Mouse (Mus musculus): Measurements from ENCODE around the gene Sema3a. TPM values are rescaled to one million over a fixed set of nuclear protein-coding genes. Genes with fewer than 3 reads are reported as not detected.
A peak's percentile ranks its signal among the peaks of the same experiment; 100 is the strongest.

Gene Sema3a
- polyA plus RNA-seq, 1 experiment from 2014 or later, result 36.8 TPM

GRCm38 (mm10) chr5:13256321-13256720, 131.1 kb downstream of the Sema3a start:
- H3K27ac ChIP-seq (replicated peaks; ENCODE audit: low read depth, low read length), result no peak overlapping the region
- no peak overlapping the region for H3K9ac ChIP-seq (ENCODE audit: low read depth, low read length)
- H3K9me3 ChIP-seq (ENCODE audit: control insufficient read depth, low read length), result no peaks in the 10 kb centered on the region
- no peak overlapping the region for H3K4me3 ChIP-seq (ENCODE audit: low read depth, low read length)
- no peaks in the 10 kb centered on the region for H3K4me1 ChIP-seq (ENCODE audit: control insufficient read depth, insufficient read depth, low read length)
- H3K4me2 ChIP-seq (ENCODE audit: low read depth, low read length), result no peak overlapping the region
- H3K27me3 ChIP-seq (replicated peaks; ENCODE audit: control insufficient read depth, insufficient read depth, low read length), result no peaks in the 10 kb centered on the region
- H3K36me3 ChIP-seq (ENCODE audit: control insufficient read depth, insufficient read depth, low read length), result no peaks in the 10 kb centered on the region
- no peak for ATAC-seq (ENCODE audit: low read depth)
- WGBS, result 60% methylated on average over 1 of the region's 1 CpGs
- DNase-seq (ENCODE audit: low spot score), result no peak

GRCm38 (mm10) chr5:13263087-13263486, 137.9 kb downstream of the Sema3a start:
- no peaks in the 10 kb centered on the region for H3K9me3 ChIP-seq (ENCODE audit: control insufficient read depth, low read length)
- no peaks in the 10 kb centered on the region for H3K27me3 ChIP-seq (replicated peaks; ENCODE audit: control insufficient read depth, insufficient read depth, low read length)
- ATAC-seq (ENCODE audit: low read depth) (no peak), DNase-seq (ENCODE audit: low spot score) (peak; percentile 14)
- H3K4me3 ChIP-seq (ENCODE audit: low read depth, low read length), result no peak overlapping the region
- no peak overlapping the region for H3K4me2 ChIP-seq (ENCODE audit: low read depth, low read length)
- no peaks in the 10 kb centered on the region for H3K4me1 ChIP-seq (ENCODE audit: control insufficient read depth, insufficient read depth, low read length)
- H3K27ac ChIP-seq (replicated peaks; ENCODE audit: low read depth, low read length), result no peak overlapping the region
- H3K36me3 ChIP-seq (ENCODE audit: control insufficient read depth, insufficient read depth, low read length), result no peaks in the 10 kb centered on the region
- no peak overlapping the region for H3K9ac ChIP-seq (ENCODE audit: low read depth, low read length)
- 67% methylated on average over 2 of the region's 2 CpGs for WGBS

- H3K27ac ChIP-seq (replicated peaks; ENCODE audit: low read depth, low read length), result no peak overlapping the region
- DNase-seq (ENCODE audit: low spot score) (no peak), ATAC-seq (ENCODE audit: low read depth) (no peak)
- no peaks in the 10 kb centered on the region for H3K36me3 ChIP-seq (ENCODE audit: control insufficient read depth, insufficient read depth, low read length)
- no peaks in the 10 kb centered on the region for H3K9me3 ChIP-seq (ENCODE audit: control insufficient read depth, low read length)
- H3K9ac ChIP-seq (ENCODE audit: low read depth, low read length), result no peak overlapping the region
- no peak overlapping the region for H3K4me2 ChIP-seq (ENCODE audit: low read depth, low read length)
- H3K4me1 ChIP-seq (ENCODE audit: control insufficient read depth, insufficient read depth, low read length), result no peaks in the 10 kb centered on the region
- H3K4me3 ChIP-seq (ENCODE audit: low read depth, low read length), result no peak overlapping the region
- H3K27me3 ChIP-seq (replicated peaks; ENCODE audit: control insufficient read depth, insufficient read depth, low read length), result no peaks in the 10 kb centered on the region
- WGBS, result 82% methylated on average over 3 of the region's 3 CpGs
Observed at GRCm38 (mm10) chr5:13263539-13263938, 138.3 kb downstream of the Sema3a start.

DNA sequence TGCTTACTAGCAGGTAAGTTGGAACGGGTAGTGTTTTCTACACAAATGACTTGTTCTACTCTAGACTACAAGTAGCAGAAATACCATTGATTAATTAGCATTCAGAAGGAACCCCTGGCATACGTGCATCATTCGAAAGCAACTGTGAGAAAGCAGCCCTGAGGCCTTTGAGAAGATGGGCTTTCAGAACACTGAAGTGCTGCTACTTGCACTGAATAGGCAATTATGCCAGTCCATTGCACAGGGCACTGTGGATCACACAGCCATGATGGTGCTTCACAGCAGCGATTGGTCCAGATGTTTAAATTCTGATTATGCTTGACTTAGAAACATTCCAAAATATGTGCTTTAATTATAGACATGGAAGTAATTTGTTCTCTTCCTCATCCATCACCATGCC, 187.5 kb downstream of the Sema3a start:
- no peak overlapping the region for H3K4me3 ChIP-seq (ENCODE audit: low read depth, low read length)
- no peak overlapping the region for H3K9ac ChIP-seq (ENCODE audit: low read depth, low read length)
- no peak for DNase-seq (ENCODE audit: low spot score)
- 53% methylated on average over 4 of the region's 4 CpGs for WGBS
- H3K4me2 ChIP-seq (ENCODE audit: low read depth, low read length), result no peak overlapping the region
- no peaks in the 10 kb centered on the region for H3K27me3 ChIP-seq (replicated peaks; ENCODE audit: control insufficient read depth, insufficient read depth, low read length)
- H3K27ac ChIP-seq (replicated peaks; ENCODE audit: low read depth, low read length), result no peak overlapping the region
- ATAC-seq (ENCODE audit: low read depth), result no peak
- no peaks in the 10 kb centered on the region for H3K9me3 ChIP-seq (ENCODE audit: control insufficient read depth, low read length)
- H3K4me1 ChIP-seq (ENCODE audit: control insufficient read depth, insufficient read depth, low read length), result no peaks in the 10 kb centered on the region
- H3K36me3 ChIP-seq (ENCODE audit: control insufficient read depth, insufficient read depth, low read length), result no peaks in the 10 kb centered on the region

- DNase-seq (ENCODE audit: low spot score) (no peak), ATAC-seq (ENCODE audit: low read depth) (no peak)
- H3K4me2 ChIP-seq (ENCODE audit: low read depth, low read length), result no peak overlapping the region
- H3K9ac ChIP-seq (ENCODE audit: low read depth, low read length), result no peak overlapping the region
- H3K4me1 ChIP-seq (ENCODE audit: control insufficient read depth, insufficient read depth, low read length), result peaks cover 4% of the 10 kb centered on the region; the same call in 1 of the 2 replicates
- H3K27ac ChIP-seq (replicated peaks; ENCODE audit: low read depth, low read length), result no peak overlapping the region
- no peaks in the 10 kb centered on the region for H3K27me3 ChIP-seq (replicated peaks; ENCODE audit: control insufficient read depth, insufficient read depth, low read length)
- H3K4me3 ChIP-seq (ENCODE audit: low read depth, low read length), result no peak overlapping the region
- H3K36me3 ChIP-seq (ENCODE audit: control insufficient read depth, insufficient read depth, low read length), result no peaks in the 10 kb centered on the region
- no peaks in the 10 kb centered on the region for H3K9me3 ChIP-seq (ENCODE audit: control insufficient read depth, low read length)
- 59% methylated on average over 6 of the region's 6 CpGs for WGBS
Observed at GRCm38 (mm10) chr5:13313977-13314376, 188.8 kb downstream of the Sema3a start.

GRCm38 (mm10) chr5:13318728-13319429, 193.7 kb downstream of the Sema3a start:
- Histone ChIP-seq H3K4me3 (ENCODE audit: low read depth, low read length) (no peak overlapping the region), H3K4me2 (ENCODE audit: low read depth, low read length) (no peak overlapping the region), H3K9me3 (ENCODE audit: control insufficient read depth, low read length) (no peaks in the 10 kb centered on the region), H3K27me3 (replicated peaks; ENCODE audit: control insufficient read depth, insufficient read depth, low read length) (no peaks in the 10 kb centered on the region), H3K9ac (ENCODE audit: low read depth, low read length) (no peak overlapping the region), H3K4me1 (ENCODE audit: control insufficient read depth, insufficient read depth, low read length) (peaks cover 11% of the 10 kb centered on the region; the same call in 1 of the 2 replicates), H3K27ac (replicated peaks; ENCODE audit: low read depth, low read length) (no peak overlapping the region), H3K36me3 (ENCODE audit: control insufficient read depth, insufficient read depth, low read length) (no peaks in the 10 kb centered on the region)
- no peak for ATAC-seq (ENCODE audit: low read depth)
- WGBS, result 29% methylated on average over 5 of the region's 5 CpGs
- peak; percentile 25 for DNase-seq (ENCODE audit: low spot score)

DNA sequence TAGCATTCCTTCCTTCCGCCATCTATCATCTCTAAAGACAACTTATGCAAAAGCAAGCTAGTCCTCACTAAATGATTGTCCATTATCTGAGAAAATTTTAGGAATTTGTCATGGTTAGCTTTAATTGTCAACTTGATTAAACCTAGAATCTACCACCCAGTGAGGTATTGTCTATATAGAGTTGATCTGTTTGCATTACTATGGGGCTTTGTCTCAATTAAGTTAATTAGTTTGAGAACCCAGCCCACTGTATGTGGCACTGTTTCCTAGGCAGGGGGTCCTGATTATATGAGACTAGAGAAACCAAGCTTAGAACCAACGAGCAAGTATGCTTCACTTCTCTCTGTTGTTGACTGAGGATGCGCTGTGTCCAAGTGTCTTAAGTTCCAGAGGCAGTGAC, 194.9 kb downstream of the Sema3a start:
- Histone ChIP-seq H3K9ac (ENCODE audit: low read depth, low read length) (no peak overlapping the region), H3K4me1 (ENCODE audit: control insufficient read depth, insufficient read depth, low read length) (peaks cover 11% of the 10 kb centered on the region; the same call in 1 of the 2 replicates), H3K4me2 (ENCODE audit: low read depth, low read length) (no peak overlapping the region), H3K27me3 (replicated peaks; ENCODE audit: control insufficient read depth, insufficient read depth, low read length) (no peaks in the 10 kb centered on the region), H3K9me3 (ENCODE audit: control insufficient read depth, low read length) (no peaks in the 10 kb centered on the region), H3K36me3 (ENCODE audit: control insufficient read depth, insufficient read depth, low read length) (no peaks in the 10 kb centered on the region), H3K4me3 (ENCODE audit: low read depth, low read length) (no peak overlapping the region), H3K27ac (replicated peaks; ENCODE audit: low read depth, low read length) (no peak overlapping the region)
- no peak for DNase-seq (ENCODE audit: low spot score)
- ATAC-seq (ENCODE audit: low read depth), result no peak
- WGBS, result 73% methylated on average over 3 of the region's 3 CpGs

- Histone ChIP-seq H3K4me1 (ENCODE audit: control insufficient read depth, insufficient read depth, low read length) (peaks cover 5% of the 10 kb centered on the region), H3K9ac (ENCODE audit: low read depth, low read length) (no peak overlapping the region), H3K27me3 (replicated peaks; ENCODE audit: control insufficient read depth, insufficient read depth, low read length) (no peaks in the 10 kb centered on the region), H3K9me3 (ENCODE audit: control insufficient read depth, low read length) (no peaks in the 10 kb centered on the region), H3K27ac (replicated peaks; ENCODE audit: low read depth, low read length) (no peak overlapping the region), H3K4me2 (ENCODE audit: low read depth, low read length) (no peak overlapping the region), H3K36me3 (ENCODE audit: control insufficient read depth, insufficient read depth, low read length) (no peaks in the 10 kb centered on the region), H3K4me3 (ENCODE audit: low read depth, low read length) (no peak overlapping the region)
- DNase-seq (ENCODE audit: low spot score), result peak; percentile 40
- peak; percentile 76; the same call in 1 of the 2 replicates for ATAC-seq (ENCODE audit: low read depth)
- 39% methylated on average over 5 of the region's 5 CpGs for WGBS
Observed at GRCm38 (mm10) chr5:13327281-13327680, 202.1 kb downstream of the Sema3a start.

GRCm38 (mm10) chr5:13331412-13331811, 206.2 kb downstream of the Sema3a start:
- WGBS, result 18% methylated on average over 2 of the region's 2 CpGs

More at GRCm38 (mm10) chr5:13331412-13331811, 206.2 kb downstream of the Sema3a start:
- H3K4me1 ChIP-seq (ENCODE audit: control insufficient read depth, insufficient read depth, low read length), result peaks cover 5% of the 10 kb centered on the region
- no peaks in the 10 kb centered on the region for H3K27me3 ChIP-seq (replicated peaks; ENCODE audit: control insufficient read depth, insufficient read depth, low read length)
- DNase-seq (ENCODE audit: low spot score) (peak; percentile 78), ATAC-seq (ENCODE audit: low read depth) (peak; percentile 48; the same call in 1 of the 2 replicates)
- no peak overlapping the region; the same call in 1 of the 2 replicates for H3K4me2 ChIP-seq (ENCODE audit: low read depth, low read length)
- no peak overlapping the region for H3K9ac ChIP-seq (ENCODE audit: low read depth, low read length)
- H3K27ac ChIP-seq (replicated peaks; ENCODE audit: low read depth, low read length), result no peak overlapping the region
- no peak overlapping the region for H3K4me3 ChIP-seq (ENCODE audit: low read depth, low read length)
- no peaks in the 10 kb centered on the region for H3K36me3 ChIP-seq (ENCODE audit: control insufficient read depth, insufficient read depth, low read length)
- H3K9me3 ChIP-seq (ENCODE audit: control insufficient read depth, low read length), result no peaks in the 10 kb centered on the region
